Mouse (Mus musculus): ENCODE results near the gene Gabrg3. TPM values are rescaled to one million over a fixed set of nuclear protein-coding genes. Genes with fewer than 3 reads are reported as not detected.

Gabrg3 gene
- total and polyA plus RNA-seq, 3 experiments, result not detected

- Histone ChIP-seq H3K79me2 (replicated peaks; ENCODE audit: control insufficient read depth, extremely low read depth, insufficient read depth, poor library complexity, severe bottlenecking) (no peaks in the 10 kb centered on the region), H3K9me3 (replicated peaks; ENCODE audit: low read length) (peaks cover 39% of the 10 kb centered on the region), H3K4me1 (ENCODE audit: control insufficient read depth in 1 of 2, insufficient read depth in 2 of 2) (no peaks in the 10 kb centered on the region), H3K27me3 (replicated peaks) (no peaks in the 10 kb centered on the region), H3K27ac (ENCODE audit: insufficient read depth, low read depth) (no peak overlapping the region), H3K4me2 (ENCODE audit: insufficient read depth, low read depth, poor library complexity, severe bottlenecking) (no peak overlapping the region), H3K36me3 (replicated peaks in 1 of 2; ENCODE audit: control insufficient read depth in 1 of 2, insufficient read depth in 1 of 2, low read length in 1 of 2) (no peaks in the 10 kb centered on the region), H3K9ac (ENCODE audit: insufficient read depth, low read depth) (no peak overlapping the region), H3K4me3 (replicated peaks in 1 of 3; ENCODE audit: low read depth in 2 of 3, low read length in 2 of 3, poor library complexity in 1 of 3) (no peak overlapping the region)
- dilution Hi-C loops (cut with MboI; ENCODE audit: extremely low pct_ligation_motif_present, extremely low pct_unique_long_range_greater_than_20kb, low sequenced_read_pairs) (no loop called here), in situ Hi-C loops (cut with MboI; ENCODE audit: low pct_ligation_motif_present, low pct_unique_long_range_greater_than_20kb, low sequenced_read_pairs) (no loop called here)
- no peak for DNase-seq (ENCODE audit: extremely low read depth)
- TF ChIP-seq POLR2A (IDR thresholded peaks at IDR 0.05; ENCODE audit: low read depth, low read length) (no peak), JUN (IDR thresholded peaks at IDR 0.05; ENCODE audit: insufficient read depth, low read depth, low read length) (no peak), BHLHE40 (IDR thresholded peaks at IDR 0.05; ENCODE audit: low read depth, low read length) (no peak), CHD1 (IDR thresholded peaks at IDR 0.05; ENCODE audit: low read depth, low read length) (no peak), RAD21 (IDR thresholded peaks at IDR 0.05; ENCODE audit: low read depth, low read length) (no peak), ELF1 (IDR thresholded peaks at IDR 0.05; ENCODE audit: low read depth, low read length) (no peak), EP300 (IDR thresholded peaks at IDR 0.05; ENCODE audit: low read length) (no peak)
Measured at GRCm38 (mm10) chr7:57071435-57072160, 315.4 kb downstream of the Gabrg3 start.

- in situ Hi-C loops (cut with MboI; ENCODE audit: low pct_ligation_motif_present, low pct_unique_long_range_greater_than_20kb, low sequenced_read_pairs), result no loop called here
- Histone ChIP-seq H3K9me3 (replicated peaks; ENCODE audit: low read length) (peaks cover 29% of the 10 kb centered on the region), H3K4me1 (ENCODE audit: control insufficient read depth in 1 of 2, insufficient read depth in 2 of 2) (no peaks in the 10 kb centered on the region), H3K36me3 (replicated peaks in 1 of 2; ENCODE audit: control insufficient read depth in 1 of 2, insufficient read depth in 1 of 2, low read length in 1 of 2) (no peaks in the 10 kb centered on the region), H3K27ac (ENCODE audit: insufficient read depth, low read depth) (no peak overlapping the region), H3K27me3 (replicated peaks) (no peaks in the 10 kb centered on the region), H3K4me2 (ENCODE audit: insufficient read depth, low read depth, poor library complexity, severe bottlenecking) (no peak overlapping the region), H3K9ac (ENCODE audit: insufficient read depth, low read depth) (no peak overlapping the region), H3K79me2 (replicated peaks; ENCODE audit: control insufficient read depth, extremely low read depth, insufficient read depth, poor library complexity, severe bottlenecking) (no peaks in the 10 kb centered on the region), H3K4me3 (replicated peaks in 1 of 3; ENCODE audit: low read depth in 2 of 3, low read length in 2 of 3, poor library complexity in 1 of 3) (no peak overlapping the region)
- dilution Hi-C loops (cut with MboI; ENCODE audit: extremely low pct_ligation_motif_present, extremely low pct_unique_long_range_greater_than_20kb, low sequenced_read_pairs), result no loop called here
- no peak for DNase-seq (ENCODE audit: extremely low read depth)
- TF ChIP-seq ZNF384 (IDR thresholded peaks at IDR 0.05; ENCODE audit: low read depth, low read length), result no peak
- TF ChIP-seq NRF1 (IDR thresholded peaks at IDR 0.05; ENCODE audit: low read depth, low read length), result no peak
- TF ChIP-seq NELFE (IDR thresholded peaks at IDR 0.05; ENCODE audit: low read depth, low read length), result no peak
- no peak for TF ChIP-seq SIN3A (IDR thresholded peaks at IDR 0.05; ENCODE audit: low read length)
- no peak for TF ChIP-seq ZKSCAN1 (IDR thresholded peaks at IDR 0.05; ENCODE audit: borderline replicate concordance, low read depth, low read length)
- no peak for TF ChIP-seq JUND (conservative IDR thresholded peaks at IDR 0.05; ENCODE audit: low read depth, low read length)
- TF ChIP-seq JUN (IDR thresholded peaks at IDR 0.05; ENCODE audit: insufficient read depth, low read depth, low read length), result no peak
- no peak for TF ChIP-seq MAFK (IDR thresholded peaks at IDR 0.05; ENCODE audit: insufficient replicate concordance, low read length)
- no peak for TF ChIP-seq MYC (IDR thresholded peaks at IDR 0.05; ENCODE audit: low read depth, low read length)
- no peak for TF ChIP-seq CHD2 (IDR thresholded peaks at IDR 0.05; ENCODE audit: low read length)
- TF ChIP-seq CHD1 (IDR thresholded peaks at IDR 0.05; ENCODE audit: low read depth, low read length), result no peak
- no peak for TF ChIP-seq BHLHE40 (IDR thresholded peaks at IDR 0.05; ENCODE audit: low read depth, low read length)
- no peak for TF ChIP-seq RAD21 (IDR thresholded peaks at IDR 0.05; ENCODE audit: low read depth, low read length)
Measured at GRCm38 (mm10) chr7:57065398-57065797, 321.6 kb downstream of the Gabrg3 start.

All from CH12.LX (cell line).